Mouse (Mus musculus): ENCODE results near the gene Psmd4. TPM values are rescaled to one million over a fixed set of nuclear protein-coding genes. Genes with fewer than 3 reads are reported as not detected.

Psmd4 gene
- polyA plus RNA-seq (2015; fragmentation: Nextera tagmentation; extraction: Ambion mirVana), result 183 and 187 TPM in 2 replicates

GRCm38 (mm10) chr3:95042166-95042837 is at the start of gene Psmd4:
Psmd4 (minus strand) TSS chr3:95042614.

GRCm38 (mm10) chr3:95015337-95015872 is 27.0 kb downstream of the Psmd4 start, which contains the start of gene Zfp687:
Zfp687 (minus strand) TSS chr3:95015448.

Other genes starting within 250 kb of the Psmd4 start
- 6.2 TPM in 2 replicates for gene Pogz, start 205.0 kb downstream of the Psmd4 start, polyA plus RNA-seq (2015; fragmentation: Nextera tagmentation; extraction: Ambion mirVana)
- gene Psmb4, start 155.7 kb downstream of the Psmd4 start, polyA plus RNA-seq (2015; fragmentation: Nextera tagmentation; extraction: Ambion mirVana), result 256 TPM in 2 replicates
- gene Selenbp1, start 109.6 kb downstream of the Psmd4 start, polyA plus RNA-seq (2015; fragmentation: Nextera tagmentation; extraction: Ambion mirVana), result 88.8 and 90.4 TPM in 2 replicates
- gene Rfx5, start 88.5 kb downstream of the Psmd4 start, polyA plus RNA-seq (2015; fragmentation: Nextera tagmentation; extraction: Ambion mirVana), result 2.4 and 3.7 TPM in 2 replicates
- 9.8 and 9.9 TPM in 2 replicates for gene Pi4kb, start 67.9 kb downstream of the Psmd4 start, polyA plus RNA-seq (2015; fragmentation: Nextera tagmentation; extraction: Ambion mirVana)
- gene Zfp687, start 27.2 kb downstream of the Psmd4 start, polyA plus RNA-seq (2015; fragmentation: Nextera tagmentation; extraction: Ambion mirVana), result 9.0 and 9.9 TPM in 2 replicates
- 13.8 and 15.1 TPM in 2 replicates for gene Pip5k1a, start 64.3 kb upstream of the Psmd4 start, polyA plus RNA-seq (2015; fragmentation: Nextera tagmentation; extraction: Ambion mirVana)
- gene Vps72, start 68.4 kb upstream of the Psmd4 start, polyA plus RNA-seq (2015; fragmentation: Nextera tagmentation; extraction: Ambion mirVana), result 49.8 and 56.7 TPM in 2 replicates
- 1.3 and 2.1 TPM in 2 replicates for gene Tmod4, start 81.9 kb upstream of the Psmd4 start, polyA plus RNA-seq (2015; fragmentation: Nextera tagmentation; extraction: Ambion mirVana)
- 42.9 and 44.7 TPM in 2 replicates for gene Scnm1, start 91.4 kb upstream of the Psmd4 start, polyA plus RNA-seq (2015; fragmentation: Nextera tagmentation; extraction: Ambion mirVana)
- 7.0 and 9.5 TPM in 2 replicates for gene Lysmd1, start 91.5 kb upstream of the Psmd4 start, polyA plus RNA-seq (2015; fragmentation: Nextera tagmentation; extraction: Ambion mirVana)
- 22.2 and 26.2 TPM in 2 replicates for gene Tnfaip8l2, start 99.7 kb upstream of the Psmd4 start, polyA plus RNA-seq (2015; fragmentation: Nextera tagmentation; extraction: Ambion mirVana)
- gene Sema6c, start 117.8 kb upstream of the Psmd4 start, polyA plus RNA-seq (2015; fragmentation: Nextera tagmentation; extraction: Ambion mirVana), result 0.72 and 0.96 TPM in 2 replicates
- gene Gabpb2, start 175.3 kb upstream of the Psmd4 start, polyA plus RNA-seq (2015; fragmentation: Nextera tagmentation; extraction: Ambion mirVana), result 10.6 and 10.9 TPM in 2 replicates
- 62.9 and 76.5 TPM in 2 replicates for gene Cdc42se1, start 186.1 kb upstream of the Psmd4 start, polyA plus RNA-seq (2015; fragmentation: Nextera tagmentation; extraction: Ambion mirVana)
- gene Mllt11, start 189.6 kb upstream of the Psmd4 start, polyA plus RNA-seq (2015; fragmentation: Nextera tagmentation; extraction: Ambion mirVana), result 3.5 and 4.2 TPM in 2 replicates
- gene Gm128, start 199.0 kb upstream of the Psmd4 start, polyA plus RNA-seq (2015; fragmentation: Nextera tagmentation; extraction: Ambion mirVana), result 0.31 and 0.46 TPM in 2 replicates
- not detected in 2 replicates for gene Bnipl, start 208.6 kb upstream of the Psmd4 start, polyA plus RNA-seq (2015; fragmentation: Nextera tagmentation; extraction: Ambion mirVana)
- 28.2 and 36.1 TPM in 2 replicates for gene Mindy1, start 238.7 kb upstream of the Psmd4 start, polyA plus RNA-seq (2015; fragmentation: Nextera tagmentation; extraction: Ambion mirVana)
- 7.8 and 8.4 TPM in 2 replicates for gene Prune1, start 239.5 kb upstream of the Psmd4 start, polyA plus RNA-seq (2015; fragmentation: Nextera tagmentation; extraction: Ambion mirVana)

Data from spleen, postnatal 0 days (tissue).